Mouse (Mus musculus) cerebellum, adult 2 months (tissue): ENCODE measurements around the gene Kmt5a. TPM values are rescaled to one million over a fixed set of nuclear protein-coding genes. Genes with fewer than 3 reads are reported as not detected.
A peak's percentile ranks its signal among the peaks of the same experiment; 100 is the strongest.
"Not testable (repeated sequence)": the region's sequence is repeated elsewhere in the genome, so short reads cannot be mapped to it uniquely, and the experiment has no call there.

Source experiments
- DNase-seq, 2 experiments: peaks; one replicate each; pipeline ENCODE4 v3.0.0; 2021
- H3K27ac ChIP-seq: fragments of 200-500 bp; 2 replicates; pipeline ENCODE4 v1.5.1; 2012; ENCODE audit warnings: low read length, control low read depth, inconsistent platforms; ENCODE audit not compliant: insufficient read depth
- H3K27me3 ChIP-seq: fragments of 200-500 bp; 2 replicates; pipeline ENCODE4 v1.6.1; 2012; ENCODE audit warnings: inconsistent platforms, mild to moderate bottlenecking, low read length, moderate library complexity; ENCODE audit not compliant: control insufficient read depth, insufficient read depth
- H3K4me1 ChIP-seq: fragments of 200-500 bp; 2 replicates; pipeline ENCODE4 v1.6.1; 2011; ENCODE audit warnings: low read length; ENCODE audit not compliant: control insufficient read depth, insufficient read depth
- H3K4me3 ChIP-seq: fragments of 200-500 bp; replicated peaks from 2 replicates; pipeline ENCODE3; 2011; ENCODE audit warnings: mild to moderate bottlenecking, low read depth, low read length, control low read depth; ENCODE audit not compliant: insufficient read depth
- CTCF ChIP-seq: fragments of 200-500 bp; IDR thresholded peaks from 2 replicates; pipeline ENCODE4 v1.5.1; 2011; ENCODE audit warnings: low read depth, mild to moderate bottlenecking, control low read depth, low read length, moderate library complexity, borderline replicate concordance; ENCODE audit not compliant: insufficient read depth
- POLR2A ChIP-seq: fragments of 200-500 bp; IDR thresholded peaks from 2 replicates; pipeline ENCODE4 v1.6.1; 2011; ENCODE audit warnings: low read length, control low read depth, borderline replicate concordance; ENCODE audit not compliant: insufficient read depth
- WGBS: fragments of 180-500 bp; shearing (Covaris S2); methylation state at CpG from one replicate; pipeline ENCODE4 v1.1.7; 2018; 5-methylcytosine and 5-hydroxymethylcytosine counted together
- polyA plus RNA-seq: library from polyadenylated mRNA; depleted of rRNA; stranded (reverse); fragments of >200 nt; gene quantifications from 2 replicates; pipeline ENCODE4 v1.2.3, GENCODE M21; 2012

Gene Kmt5a
- polyA plus RNA-seq, 1 experiment, result 61.6 TPM

DNA sequence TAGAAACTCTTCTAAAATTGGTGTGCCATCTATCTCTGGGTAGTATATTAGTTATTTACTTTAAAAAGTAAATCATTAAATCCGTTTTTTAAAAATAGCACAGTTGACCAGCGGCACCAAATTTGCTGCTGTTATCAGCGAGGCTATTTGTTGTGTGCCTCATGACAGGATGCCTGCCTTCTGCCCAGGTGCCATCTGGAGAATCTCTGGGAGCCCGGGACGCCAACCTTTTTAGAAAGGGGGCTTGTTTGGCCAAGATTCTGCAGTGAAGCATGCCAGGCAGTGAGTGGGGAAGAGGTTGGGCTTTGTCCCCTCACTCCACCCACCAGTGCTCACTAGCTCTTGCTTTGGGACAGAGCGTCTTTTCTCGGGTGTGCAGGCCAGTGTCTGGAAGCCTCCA, 10.3 kb downstream of the Kmt5a start:
- H3K4me3 ChIP-seq, result no peak overlapping the region
- no peaks in the 10 kb centered on the region for H3K27me3 ChIP-seq
- TF ChIP-seq CTCF, result no peak
- no peak for TF ChIP-seq POLR2A
- H3K4me1 ChIP-seq, result peaks cover 50% of the 10 kb centered on the region
- peak; percentile 38 to 41 for DNase-seq
- WGBS, result 24% methylated on average over 7 of the region's 7 CpGs
- peak overlapping the region; percentile 43; the same call in 1 of the 2 replicates for H3K27ac ChIP-seq

DNA sequence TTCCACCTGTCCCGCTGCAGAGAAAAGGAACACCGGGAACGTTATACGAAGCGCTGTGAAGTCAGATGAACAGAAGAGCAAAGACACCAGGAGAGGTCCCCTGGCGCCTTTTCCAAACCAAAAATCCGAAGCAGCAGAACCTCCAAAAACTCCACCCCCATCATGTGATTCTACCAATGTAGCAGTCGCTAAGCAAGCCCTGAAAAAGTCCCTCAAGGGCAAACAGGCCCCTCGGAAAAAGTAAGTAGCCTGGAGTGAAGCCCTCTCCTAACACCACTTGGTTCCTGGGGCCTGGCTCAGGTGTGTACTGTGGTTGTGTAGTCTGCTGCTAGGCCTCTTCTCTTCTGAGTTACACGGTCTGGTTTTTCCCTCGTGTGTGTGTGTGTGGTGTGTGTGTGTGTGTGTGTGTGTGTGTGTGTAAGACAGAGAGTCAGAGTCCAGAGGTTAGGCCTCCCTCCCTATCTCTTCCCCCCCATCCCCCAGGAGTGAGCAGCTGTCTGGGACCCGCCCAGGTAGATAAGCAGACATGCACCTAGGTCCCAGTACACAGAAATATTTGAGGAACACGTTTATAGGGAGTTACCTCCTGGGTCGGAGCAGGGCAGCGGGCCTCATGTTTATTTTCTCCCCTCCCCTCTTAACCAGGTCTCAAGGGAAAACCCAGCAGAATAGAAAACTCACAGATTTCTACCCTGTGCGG, 11.1 kb downstream of the Kmt5a start:
- Histone ChIP-seq H3K27me3 (no peaks in the 10 kb centered on the region), H3K4me1 (peaks cover 51% of the 10 kb centered on the region), H3K4me3 (no peak overlapping the region), H3K27ac (peak overlapping the region; percentile 43; the same call in 1 of the 2 replicates)
- no peak for TF ChIP-seq CTCF
- TF ChIP-seq POLR2A, result no peak
- WGBS, result 64% methylated on average over 16 of the region's 16 CpGs
- DNase-seq, result no peak

DNA sequence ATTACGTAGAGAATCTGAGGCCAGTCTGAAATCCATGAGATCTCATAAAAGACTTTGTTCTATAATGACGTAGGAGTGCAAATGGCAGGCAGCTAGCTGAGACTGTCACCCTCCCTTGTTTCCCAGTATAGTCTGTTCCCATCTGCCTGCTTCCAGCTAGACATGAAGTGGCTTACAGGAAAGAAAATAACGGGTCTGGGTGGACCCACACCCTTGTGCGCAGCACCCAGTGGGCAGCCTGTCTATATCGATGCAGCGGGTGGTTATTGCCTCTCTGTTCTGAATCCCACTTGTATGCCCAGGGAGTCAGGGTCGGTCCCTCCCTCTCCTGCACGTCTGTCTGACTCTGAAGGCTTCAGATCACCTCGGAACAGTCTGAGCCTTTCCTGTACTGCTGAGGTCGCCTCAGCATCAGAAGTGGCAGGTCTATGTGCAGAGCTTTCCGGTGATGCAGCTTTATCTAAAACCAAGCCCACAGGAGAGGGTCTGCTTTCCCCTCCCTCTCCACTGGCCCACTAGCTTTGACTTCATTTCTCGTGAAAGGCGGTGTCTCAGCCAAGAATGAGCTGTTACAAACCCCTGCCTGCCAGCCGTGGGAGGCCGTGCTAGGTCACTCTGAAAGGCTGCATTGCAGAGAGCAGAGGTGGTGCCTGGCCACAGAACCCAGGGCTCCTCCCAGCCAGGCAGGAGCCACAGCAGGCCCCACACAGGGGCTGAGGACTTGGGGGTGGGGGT, 12.9 kb downstream of the Kmt5a start:
- no peak for TF ChIP-seq POLR2A
- no peak for TF ChIP-seq CTCF
- peak; percentile 48 to 61 for DNase-seq

DNA sequence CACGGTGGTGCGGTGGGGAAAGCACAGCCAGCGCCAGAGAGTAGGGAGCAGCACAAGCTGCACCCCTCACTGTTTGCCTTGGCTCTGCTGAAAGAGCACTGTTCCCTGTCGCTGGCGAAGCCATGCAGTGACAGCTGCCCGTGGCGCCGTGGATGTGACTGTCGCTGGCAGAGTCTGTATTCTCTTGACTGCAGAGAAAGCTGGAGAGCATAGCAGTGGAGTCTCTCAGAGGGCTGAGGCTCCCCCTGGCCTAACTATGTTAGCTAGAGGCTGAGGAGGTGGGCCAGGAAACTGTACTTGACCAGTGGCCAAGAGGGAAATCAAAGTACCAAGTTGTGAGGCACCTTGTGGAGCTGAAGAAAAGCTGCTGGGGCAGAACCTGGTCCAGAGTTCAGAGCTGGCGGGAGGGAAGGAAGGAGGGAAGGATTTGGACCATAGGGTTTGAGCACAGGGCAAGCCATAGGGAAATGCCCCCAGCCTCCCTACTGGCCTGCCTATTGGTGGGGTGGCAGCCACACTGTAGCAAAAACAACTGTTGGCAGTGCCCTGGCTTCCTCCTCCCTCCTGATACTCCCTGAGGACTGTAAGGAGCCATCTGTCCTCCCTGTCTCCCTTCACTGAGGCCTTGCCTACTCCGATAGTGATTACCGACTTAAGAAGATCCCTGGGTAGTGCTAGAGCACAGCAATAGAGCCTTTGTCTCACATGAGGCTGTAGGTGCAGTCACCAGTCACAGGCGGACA, 13.8 kb downstream of the Kmt5a start:
- peak overlapping the region; percentile 23 for H3K4me3 ChIP-seq
- peaks cover 45% of the 10 kb centered on the region for H3K4me1 ChIP-seq
- peak overlapping the region; percentile 61 for H3K27ac ChIP-seq
- TF ChIP-seq CTCF (no peak), POLR2A (no peak)
- peak; percentile 64 to 70 for DNase-seq
- 7% methylated on average over 13 of the region's 13 CpGs for WGBS
- no peaks in the 10 kb centered on the region for H3K27me3 ChIP-seq

More for the DNA sequence above, 12.9 kb downstream of the Kmt5a start:
- Histone ChIP-seq H3K27ac (peak overlapping the region; percentile 61), H3K4me1 (peaks cover 46% of the 10 kb centered on the region), H3K27me3 (no peaks in the 10 kb centered on the region), H3K4me3 (no peak overlapping the region)
- WGBS, result 37% methylated on average over 15 of the region's 15 CpGs

DNA sequence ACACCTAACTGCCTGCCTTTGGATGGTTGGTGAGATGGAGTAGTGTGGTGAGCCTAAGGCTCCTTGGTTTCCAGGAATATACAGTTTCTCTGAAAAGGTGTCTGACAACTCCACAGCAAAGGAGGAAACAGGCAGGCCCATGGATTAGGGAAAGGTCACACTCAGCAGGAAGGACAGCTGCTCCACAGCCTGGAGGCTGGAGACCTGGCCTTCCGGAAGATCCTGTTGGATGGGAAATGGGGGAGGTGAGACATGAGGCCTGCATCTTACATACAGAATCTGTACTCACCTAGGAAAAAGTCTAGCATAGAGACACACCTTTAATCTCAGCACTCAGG, 14.3 kb downstream of the Kmt5a start:
- Histone ChIP-seq H3K27ac (peak overlapping the region; percentile 61), H3K4me1 (peaks cover 43% of the 10 kb centered on the region), H3K4me3 (no peak overlapping the region), H3K27me3 (no peaks in the 10 kb centered on the region)
- peak in 1 of 2 experiments; percentile 50 for DNase-seq
- TF ChIP-seq POLR2A (no peak), CTCF (no peak)
- 8% methylated on average over 1 of the region's 1 CpGs for WGBS

DNA sequence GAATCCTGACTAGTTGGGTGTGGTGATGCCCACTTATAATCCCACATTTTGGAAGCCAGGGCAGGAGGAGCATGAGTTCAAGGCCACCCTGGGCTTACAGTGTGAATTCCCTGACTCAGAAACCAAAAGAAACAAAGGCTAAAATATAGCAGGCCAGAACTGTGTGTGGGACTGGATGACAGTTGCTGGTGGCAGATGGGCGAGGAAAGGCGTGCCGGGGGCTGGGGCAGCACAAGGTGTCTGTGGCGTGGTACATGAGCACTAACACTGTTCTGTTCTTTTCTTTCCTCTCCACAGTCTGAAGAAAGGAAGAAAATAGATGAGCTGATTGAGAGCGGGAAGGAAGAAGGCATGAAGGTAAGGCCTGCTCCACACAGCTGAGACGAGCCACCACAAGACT, 17.0 kb downstream of the Kmt5a start:
- no peak for DNase-seq
- H3K27ac ChIP-seq, result no peak overlapping the region
- WGBS, result 67% methylated on average over 6 of the region's 6 CpGs

DNA sequence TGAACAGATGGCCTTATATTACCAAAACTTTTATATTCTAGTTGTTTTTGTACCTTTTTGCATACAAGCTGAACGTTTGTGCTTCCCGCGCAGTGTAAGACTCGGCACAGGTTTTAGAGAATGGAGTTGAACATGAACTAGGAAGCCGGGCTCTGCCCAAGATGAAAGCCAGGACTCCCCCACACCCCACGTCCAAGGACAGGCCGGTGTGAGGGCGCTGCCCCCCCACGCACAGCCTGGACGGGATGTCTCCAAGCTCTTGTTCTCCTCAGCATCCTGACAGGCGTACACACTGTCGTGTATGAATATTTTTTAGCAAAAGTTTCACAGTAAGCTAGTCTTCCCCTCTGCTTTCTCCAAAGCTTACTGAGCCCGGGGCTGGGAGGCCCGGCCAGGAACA, 21.2 kb downstream of the Kmt5a start:
- 86% methylated on average over 14 of the region's 14 CpGs for WGBS
- not testable (repeated sequence) for H3K4me1 ChIP-seq, H3K27me3 ChIP-seq, DNase-seq, H3K27ac ChIP-seq, H3K4me3 ChIP-seq

More for the DNA sequence above, 17.0 kb downstream of the Kmt5a start:
- TF ChIP-seq CTCF, result no peak
- no peak for TF ChIP-seq POLR2A
- Histone ChIP-seq H3K4me3 (no peak overlapping the region), H3K4me1 (peaks cover 25% of the 10 kb centered on the region), H3K27me3 (no peaks in the 10 kb centered on the region)
